Mouse (Mus musculus) regulatory T cell (primary cell): ENCODE data around the gene Sec62.
"Not testable (repeated sequence)": the region's sequence is repeated elsewhere in the genome, so short reads cannot be mapped to it uniquely, and the experiment has no call there.

Source experiments
- in situ Hi-C: fragments of 300-600 bp; cut with MboI, MseI; formaldehyde crosslinking; loops from one replicate; pipeline ENCODE4 v1.15.1; 2025; ENCODE audit warnings: high pct_unique_total_duplicates

Gene Sec62

GRCm38 (mm10) chr3:30831848-30832606 is 39.4 kb downstream of the Sec62 start:
- in situ Hi-C loops: no loop called here

GRCm38 (mm10) chr3:30833254-30833653 is 40.6 kb downstream of the Sec62 start:
- in situ Hi-C loops: no loop called here

GRCm38 (mm10) chr3:30845755-30846154 is 53.1 kb downstream of the Sec62 start:
- in situ Hi-C loops: no loop called here

GRCm38 (mm10) chr3:30847413-30847812 is 54.7 kb downstream of the Sec62 start:
- in situ Hi-C loops: no loop called here

- in situ Hi-C loops: no loop called here
Observed at GRCm38 (mm10) chr3:30851422-30851821, 58.7 kb downstream of the Sec62 start.

GRCm38 (mm10) chr3:30853596-30853995 is 60.9 kb downstream of the Sec62 start:
- in situ Hi-C loops: no loop called here

- in situ Hi-C loops: no loop called here
Observed at GRCm38 (mm10) chr3:30855604-30856458, 63.2 kb downstream of the Sec62 start, which contains the start of gene Gpr160. TSS of gene Gpr160 (plus strand) at chr3:30855950.

GRCm38 (mm10) chr3:30859599-30859998 is 66.9 kb downstream of the Sec62 start:
- in situ Hi-C loops: not testable (repeated sequence)

GRCm38 (mm10) chr3:30860705-30861104 is 68.0 kb downstream of the Sec62 start:
- in situ Hi-C loops: no loop called here

- in situ Hi-C loops: no loop called here
Observed at GRCm38 (mm10) chr3:30863712-30864435, 71.2 kb downstream of the Sec62 start.

GRCm38 (mm10) chr3:30864640-30865039 is 72.0 kb downstream of the Sec62 start:
- in situ Hi-C loops: no loop called here

- in situ Hi-C loops: no loop called here
Observed at GRCm38 (mm10) chr3:30868176-30868575, 75.5 kb downstream of the Sec62 start.

GRCm38 (mm10) chr3:30868625-30869024 is 76.0 kb downstream of the Sec62 start:
- in situ Hi-C loops: no loop called here

GRCm38 (mm10) chr3:30869995-30870394 is 77.3 kb downstream of the Sec62 start:
- in situ Hi-C loops: no loop called here
